ENCODE assay signal across 13 mouse cellular contexts in the genomic region with DNA sequence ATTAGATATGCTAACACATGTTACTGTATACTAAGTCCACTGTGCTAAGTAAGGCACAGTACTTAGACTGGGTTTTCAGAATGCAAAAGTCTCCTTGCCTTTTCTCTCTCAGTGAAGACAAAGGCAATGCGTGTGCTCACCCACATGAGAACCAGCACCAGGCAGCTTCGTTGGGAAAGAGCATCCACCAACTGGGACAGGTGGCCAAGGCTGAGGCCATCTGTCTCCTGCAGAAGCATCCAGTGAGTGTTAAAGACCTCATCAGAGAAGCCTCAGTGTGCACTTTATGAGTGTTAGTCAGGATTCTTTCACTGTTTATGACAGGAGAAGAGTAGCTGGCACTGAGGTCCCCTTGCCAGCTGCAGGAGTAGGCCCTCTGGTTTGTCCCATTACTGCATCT.
DNase-seq lines count a peak whose midpoint lies in the region; ATAC-seq lines count a peak whose summit lies in the region.
"Had no signal": no experiment of that assay in that cellular context is flagged by ENCODE, and none has a peak within 500 bp of the region (broad histone marks: within the 10 kb centered on the region; RNA-seq: fewer than 3 reads in every experiment).

No protein-coding gene starts in this region.

- no peaks in the 10 kb centered on the region for H3K9me3 ChIP-seq in forebrain, embryonic 16.5 days (ENCODE audit: control insufficient read depth, low read length)
- H3K9me3 ChIP-seq: heart, embryonic 13.5 days; limb, embryonic 12.5 days had no signal

- H3K36me3 ChIP-seq in forebrain, embryonic 16.5 days (ENCODE audit: control insufficient read depth, insufficient read depth) = no peaks in the 10 kb centered on the region
- H3K36me3 ChIP-seq: heart, embryonic 13.5 days; limb, embryonic 12.5 days had no signal

- WGBS in forebrain, embryonic 16.5 days = 38% methylated on average over 2 of the region's 2 CpGs

- no peak overlapping the region for H3K4me2 ChIP-seq in forebrain, embryonic 16.5 days (ENCODE audit: low read length)
- H3K4me2 ChIP-seq: heart, embryonic 13.5 days; limb, embryonic 12.5 days had no signal

- intact Hi-C loops in left cerebral cortex, postnatal 14 days (cut with DNase I) = no loop called here
- intact Hi-C loops in gastrocnemius, postnatal 14 days (cut with DNase I; ENCODE audit: low total_unique reads) = no loop called here

- no peaks in the 10 kb centered on the region for H3K27me3 ChIP-seq in forebrain, embryonic 16.5 days (replicated peaks; ENCODE audit: control insufficient read depth, insufficient read depth, low read length)
- H3K27me3 ChIP-seq: heart, embryonic 13.5 days; limb, embryonic 12.5 days had no signal

- no peak overlapping the region for H3K4me3 ChIP-seq in forebrain, embryonic 16.5 days (replicated peaks; ENCODE audit: low read length)
- H3K4me3 ChIP-seq: heart, embryonic 13.5 days; limb, embryonic 12.5 days had no signal

- peaks cover 5% of the 10 kb centered on the region; the same call in 1 of the 2 replicates for H3K4me1 ChIP-seq in forebrain, embryonic 16.5 days (replicated peaks; ENCODE audit: control insufficient read depth, insufficient read depth, low read length)
- H3K4me1 ChIP-seq: heart, embryonic 13.5 days; limb, embryonic 12.5 days had no signal

- H3K9ac ChIP-seq in forebrain, embryonic 16.5 days (replicated peaks; ENCODE audit: low read depth, low read length) = no peak overlapping the region
- H3K9ac ChIP-seq: heart, embryonic 13.5 days; limb, embryonic 12.5 days had no signal

- H3K27ac ChIP-seq in forebrain, embryonic 16.5 days (ENCODE audit: low read length) = no peak overlapping the region
- H3K27ac ChIP-seq: heart, embryonic 13.5 days; limb, embryonic 12.5 days had no signal

- peak; percentile 65 for ATAC-seq in forebrain, embryonic 16.5 days
- ATAC-seq in megakaryocyte-erythroid progenitor cell, adult 5-6 weeks (replicated peaks; ENCODE audit: low FRiP score, low TSS enrichment, poor library complexity, severe bottlenecking) = no peak
- ATAC-seq: intestine, postnatal 0 days had no signal

- peak; percentile 56 for DNase-seq in heart, adult 11 months
- no peak for DNase-seq in heart, adult 9 months (ENCODE audit: low spot score in 2 of 2)
- DNase-seq in cerebellum, adult 11 months = peak; percentile 76
- DNase-seq in left cerebral cortex, postnatal 14 days (ENCODE audit: low spot score in 2 of 2) = peak; percentile 25 to 40
- DNase-seq in gastrocnemius, postnatal 14 days = no peak
- DNase-seq in spleen, postnatal 36 days (ENCODE audit: low spot score in 2 of 2) = no peak
- DNase-seq: adrenal gland, postnatal 10 days; midbrain, embryonic 14.5 days had no signal

Comparison
In these comparisons a context has a peak if more than half of its experiments do, and no peak if none do; other contexts are left out.
1. DNase-seq: peak in heart, adult 11 months (single experiment), cerebellum, adult 11 months (single experiment) and left cerebral cortex, postnatal 14 days (2 of 2); none in heart, adult 9 months (0 of 2), gastrocnemius, postnatal 14 days (single experiment) and spleen, postnatal 36 days (0 of 2).